Mouse (Mus musculus) layer of hippocampus, postnatal 36 days (tissue): Measurements from ENCODE around the gene Zfp655. TPM values are rescaled to one million over a fixed set of nuclear protein-coding genes. Genes with fewer than 3 reads are reported as not detected.
"Not testable (repeated sequence)": the region's sequence is repeated elsewhere in the genome, so short reads cannot be mapped to it uniquely, and the experiment has no call there.

Source experiments
- DNase-seq, 2 experiments: peaks; one replicate each; pipeline ENCODE4 v3.0.0; 2022
- total RNA-seq, 2 experiments: library from RNA; stranded (reverse); gene quantifications; 2 replicates each; pipeline ENCODE4 v1.2.3; 2021

Zfp655 gene
- 10 to 100 TPM; 24.4 to 27.4 TPM for total RNA-seq

DNA sequence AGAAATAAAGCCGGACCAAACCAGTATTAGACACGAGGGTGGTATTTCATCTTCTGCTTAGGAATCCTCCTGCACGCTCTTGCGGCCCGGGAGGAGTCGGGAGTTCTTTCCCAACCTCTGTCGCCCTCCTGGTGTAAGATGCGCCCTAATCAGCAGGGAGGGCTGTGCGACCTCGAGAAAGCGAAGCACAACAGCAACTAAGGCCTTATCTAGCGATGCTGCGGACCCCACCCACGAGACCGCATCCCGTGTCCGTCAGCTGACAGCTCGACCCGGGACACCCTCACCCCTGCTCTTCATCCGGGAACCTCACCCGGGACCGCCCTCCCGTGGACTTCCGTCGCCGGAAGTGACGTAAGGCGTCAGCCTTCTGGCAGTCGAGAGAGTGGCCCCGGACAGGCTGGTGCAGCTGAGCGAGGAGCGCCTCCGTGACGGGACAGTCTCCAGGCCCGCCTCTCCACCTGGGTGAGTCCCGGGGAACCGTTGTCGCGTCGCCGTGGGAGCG is at the start of gene Zfp655:
Gene Zfp655 (plus strand): TSS at position 349 of the 505 bp plus-strand sequence.
- DNase-seq = peak; percentile 98

GRCm38 (mm10) chr5:145185244-145185643 is 46.3 kb upstream of the Zfp655 start:
- no peak for DNase-seq

DNA sequence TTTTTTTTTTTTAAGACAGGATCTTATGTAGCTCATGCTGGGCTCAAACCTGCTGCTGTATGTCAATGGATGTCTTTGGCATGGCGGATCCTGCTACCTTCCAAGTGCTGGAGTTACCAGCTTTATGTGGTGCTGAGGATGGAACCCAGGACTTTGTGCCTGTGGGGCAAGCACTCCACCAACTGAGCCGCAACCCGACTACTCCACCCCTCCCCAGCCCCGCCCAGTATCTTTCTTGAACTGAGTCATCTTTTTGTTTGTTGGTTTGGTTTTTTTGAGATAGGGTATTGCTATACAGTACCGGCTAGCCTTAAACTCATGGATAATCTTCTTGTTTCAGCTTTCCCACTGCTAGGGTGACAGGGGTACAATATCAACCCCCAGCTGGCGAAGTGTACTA is 42.1 kb upstream of the Zfp655 start:
- no peak for DNase-seq

DNA sequence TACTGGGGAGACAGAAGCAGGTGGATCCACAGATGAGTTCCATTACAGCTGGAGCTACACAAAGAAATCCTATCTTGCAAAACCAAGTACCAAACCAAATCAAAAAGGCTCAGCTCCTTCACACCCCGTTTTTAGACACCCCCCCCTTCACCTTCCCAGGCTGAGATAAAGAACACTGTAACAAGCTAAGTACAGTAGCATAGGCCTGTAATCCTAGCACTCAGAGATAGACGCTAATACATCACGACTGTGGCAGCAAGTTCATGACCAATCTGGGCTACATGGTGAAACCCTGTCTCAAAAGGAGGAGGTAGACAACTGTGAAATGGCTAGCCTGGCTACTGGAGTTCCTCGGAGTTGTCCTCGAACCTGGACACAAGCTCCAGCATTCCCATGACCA is 41.1 kb upstream of the Zfp655 start:
- no peak for DNase-seq

DNA sequence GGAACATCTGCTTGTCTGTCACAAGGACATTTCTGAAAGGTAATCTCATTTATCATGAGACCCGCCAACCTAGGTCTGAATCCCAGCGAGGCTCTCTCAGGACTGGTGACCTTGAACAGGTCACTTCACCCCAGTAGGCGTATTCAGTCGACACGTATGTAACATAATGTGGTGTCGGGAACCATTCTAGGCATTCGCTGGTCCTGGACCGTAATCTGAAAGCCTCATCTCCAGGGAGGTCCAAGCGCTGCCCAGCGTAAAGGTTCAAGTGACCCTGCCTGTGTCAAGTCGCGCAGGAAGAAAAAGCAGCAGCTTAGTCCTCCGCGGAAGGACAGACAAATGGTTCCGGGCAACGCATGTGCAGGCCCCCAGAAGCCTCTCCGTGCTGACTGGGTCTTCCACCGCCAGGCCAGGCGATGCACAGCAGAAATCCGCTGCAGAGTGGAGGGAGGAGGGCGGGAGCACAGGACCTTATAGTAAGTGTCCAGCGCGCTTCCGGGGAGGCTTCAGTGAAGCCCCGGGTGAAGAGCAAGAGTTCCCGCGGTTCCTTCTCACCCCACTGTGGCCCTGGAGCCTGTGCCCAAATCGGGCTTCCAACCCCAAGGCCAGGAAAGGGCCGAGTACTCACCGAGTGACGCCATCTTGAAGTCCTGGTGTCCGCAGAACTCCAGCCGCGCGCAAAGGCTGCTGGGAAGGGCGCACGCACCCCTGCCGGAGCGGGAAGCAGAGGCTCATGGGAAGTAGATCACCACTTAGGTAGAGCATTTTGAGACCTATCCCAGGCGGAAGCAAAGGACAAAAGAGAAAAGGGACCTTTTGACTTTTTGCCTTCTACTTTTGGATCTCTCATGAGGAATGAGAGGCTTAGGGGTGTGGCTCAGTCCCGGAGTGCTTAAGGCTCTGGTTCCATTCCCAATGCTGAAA is 40.4 kb upstream of the Zfp655 start:
- DNase-seq = peak; percentile 89 to 91

DNA sequence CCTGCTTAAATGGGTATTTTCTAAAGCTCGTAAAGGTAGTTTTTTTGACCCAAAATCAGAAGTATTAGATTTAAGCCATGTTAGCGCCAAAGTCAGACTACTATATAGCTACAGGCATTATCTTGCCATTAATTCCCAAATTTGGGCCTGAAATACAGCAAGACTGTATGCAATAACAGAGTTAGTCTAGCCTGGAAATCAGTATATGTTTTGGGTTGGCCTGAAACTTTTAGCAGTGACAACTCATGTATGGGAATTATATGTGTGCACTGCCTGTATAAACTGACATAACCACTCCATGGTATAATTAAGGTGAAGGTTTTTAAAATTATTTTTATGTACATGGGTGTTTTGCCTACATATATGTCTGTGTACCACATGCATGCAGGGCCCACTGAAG is 39.6 kb upstream of the Zfp655 start, which contains the start of gene Atp5j2:
Gene Atp5j2 (minus strand): TSS at position 101 of the 400 bp plus-strand sequence.
- no peak for DNase-seq

GRCm38 (mm10) chr5:145200387-145200786 is 31.1 kb upstream of the Zfp655 start:
- no peak for DNase-seq

DNA sequence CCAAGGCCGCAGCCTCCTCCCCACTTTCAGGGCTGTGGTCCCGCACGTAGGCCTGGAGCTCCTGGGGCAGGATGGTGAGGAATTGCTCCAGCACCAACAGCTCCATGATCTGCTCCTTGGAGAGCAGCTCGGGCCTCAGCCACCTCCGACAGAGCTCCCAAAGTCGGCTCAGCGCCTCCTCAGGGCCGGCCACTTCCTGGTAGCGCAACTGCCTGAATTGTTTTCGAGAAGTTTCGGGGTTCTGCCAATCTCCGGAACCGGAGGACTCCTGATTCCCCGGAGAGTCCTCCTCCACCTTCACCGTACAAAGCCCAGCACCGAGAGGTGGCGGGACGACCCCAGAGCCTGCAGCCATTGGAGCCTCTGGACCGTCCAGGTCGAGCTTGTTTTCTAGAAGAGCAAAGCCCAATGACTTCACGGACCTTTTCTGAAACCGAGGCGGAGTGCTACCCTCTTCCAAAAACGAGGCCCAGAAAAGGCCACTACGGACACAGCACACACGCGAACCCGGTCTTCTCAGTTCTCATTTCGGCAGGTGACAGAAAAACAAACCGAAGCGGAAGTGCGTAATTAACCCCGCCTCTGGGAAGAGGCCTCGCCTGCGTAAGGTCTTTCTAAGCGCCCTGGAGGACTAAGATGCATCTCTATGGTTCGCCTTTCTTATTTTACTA is 30.1 kb upstream of the Zfp655 start, which contains the start of gene Zkscan14:
Gene Zkscan14 (minus strand): TSS at position 548 of the 671 bp plus-strand sequence.
- peak; percentile 69 to 76 for DNase-seq

DNA sequence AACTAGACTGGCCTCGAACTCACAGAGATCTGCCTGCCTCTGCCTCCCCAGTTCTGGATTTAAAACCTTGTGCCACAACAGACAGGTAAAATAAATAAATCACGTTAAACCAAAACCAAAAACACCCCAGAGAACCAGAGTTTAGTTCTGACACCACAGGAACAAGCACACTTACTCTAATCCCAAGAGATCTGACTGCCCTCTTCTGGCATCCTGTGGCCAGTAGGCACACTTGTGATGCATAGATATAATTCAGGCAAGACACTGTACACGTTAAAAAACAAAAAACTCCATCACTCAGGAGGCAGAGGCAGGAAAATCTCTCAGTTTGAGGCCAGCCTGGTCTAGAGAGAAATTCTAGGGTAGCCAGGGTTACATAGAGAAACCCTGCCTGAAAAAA is 29.1 kb upstream of the Zfp655 start:
- DNase-seq = no peak

DNA sequence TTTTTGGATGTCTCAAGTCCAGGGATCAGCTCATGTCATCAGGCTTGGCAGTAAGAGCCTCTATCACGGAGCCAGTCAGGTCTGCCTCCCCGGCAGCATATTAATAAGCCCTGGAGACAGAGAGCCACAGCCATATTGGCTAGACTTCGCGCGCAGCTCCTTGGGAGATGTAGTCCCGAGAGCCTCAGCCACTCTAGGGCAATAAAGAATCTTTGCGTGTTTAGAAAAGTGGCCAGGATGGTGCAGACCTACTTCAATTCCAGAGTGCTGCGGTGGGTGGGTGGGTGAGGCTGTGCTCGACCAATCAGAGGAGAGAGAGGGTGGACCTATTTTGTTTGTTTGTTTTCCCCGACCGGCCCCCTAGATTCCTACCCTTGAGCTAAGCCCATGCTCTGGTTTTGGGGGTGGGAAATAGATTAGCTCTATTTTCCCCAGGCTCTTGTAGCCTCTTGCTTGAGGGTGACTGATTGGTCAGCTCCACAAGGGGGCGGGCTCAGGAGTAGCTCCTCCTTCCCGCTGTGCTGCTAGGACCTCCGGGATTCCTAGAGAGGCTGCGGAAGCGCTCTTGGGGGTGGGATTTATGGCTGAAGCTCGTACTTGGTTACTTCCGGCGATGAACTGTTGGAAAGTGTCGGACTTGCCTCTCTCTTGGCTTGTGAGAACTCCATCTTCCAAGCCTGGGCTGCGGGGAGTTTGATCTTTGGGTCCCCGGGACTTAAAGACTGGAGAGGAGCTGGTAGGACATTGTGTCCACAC is 27.4 kb upstream of the Zfp655 start, which contains the start of gene Zkscan5:
Gene Zkscan5 (plus strand): TSS at position 627 of the 756 bp plus-strand sequence.
- peak; percentile 97 for DNase-seq

DNA sequence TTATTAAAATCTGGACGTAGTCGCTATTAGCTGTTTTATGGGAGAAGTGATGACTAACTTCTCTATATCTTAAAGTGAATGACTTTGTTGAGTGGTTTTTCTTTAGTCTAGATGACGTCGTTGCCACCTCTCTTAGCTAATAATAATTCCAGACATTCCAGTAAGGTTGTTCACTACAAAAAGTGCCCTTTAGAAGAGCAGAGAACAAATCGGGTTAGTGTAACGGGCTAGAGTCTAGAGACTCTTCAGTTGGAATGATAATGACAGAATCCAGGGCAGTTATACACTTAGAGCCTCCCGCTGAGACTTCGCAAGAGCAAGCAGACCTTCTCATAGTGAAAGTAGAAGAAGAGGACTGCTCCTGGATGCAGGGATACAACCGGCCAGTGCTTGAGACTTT is 26.5 kb upstream of the Zfp655 start:
- no peak for DNase-seq

- DNase-seq = no peak
Observed at GRCm38 (mm10) chr5:145207385-145207784, 24.1 kb upstream of the Zfp655 start.

- no peak for DNase-seq
Observed at GRCm38 (mm10) chr5:145207954-145208353, 23.6 kb upstream of the Zfp655 start.

DNA sequence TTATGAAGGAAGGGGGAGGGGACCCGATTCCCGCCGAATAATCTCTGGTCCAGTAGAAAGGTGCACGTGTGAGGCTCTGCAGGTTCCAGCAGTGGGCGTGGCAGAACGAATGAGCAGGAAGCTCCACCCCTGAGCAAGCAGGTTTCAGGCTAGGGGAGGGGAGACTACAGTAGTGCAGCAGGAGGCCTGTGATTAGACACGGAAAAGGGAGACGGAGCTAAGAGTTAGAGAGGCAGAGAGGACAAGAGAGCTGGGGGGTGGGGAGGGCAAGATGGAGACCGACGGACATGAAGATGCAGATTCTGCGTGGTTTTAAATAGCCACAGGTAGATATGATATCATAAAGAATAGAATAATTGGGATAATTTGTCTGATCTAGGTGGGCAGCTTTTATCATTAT is 23.1 kb upstream of the Zfp655 start:
- DNase-seq = not testable (repeated sequence)

- DNase-seq = no peak
Observed at GRCm38 (mm10) chr5:145211340-145211739, 20.2 kb upstream of the Zfp655 start.

DNA sequence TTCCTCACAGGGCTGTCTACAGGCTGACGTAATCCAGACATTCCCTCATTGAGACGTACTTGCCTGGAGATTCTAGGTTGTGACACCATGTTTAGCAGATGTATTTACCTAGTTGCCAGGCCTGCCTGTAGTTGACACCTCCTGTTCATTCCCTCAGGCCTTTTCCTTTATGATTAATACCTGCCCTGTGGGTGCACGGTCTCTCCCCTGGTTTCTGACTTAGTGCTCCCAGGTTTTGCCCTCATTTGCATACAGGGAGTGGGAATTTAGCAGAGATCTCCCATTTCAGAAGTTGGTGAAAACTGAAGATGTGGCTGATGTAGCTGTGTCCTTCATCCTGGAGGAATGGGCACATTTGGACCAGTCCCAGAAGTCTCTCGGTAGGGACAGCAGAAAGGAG is 19.3 kb upstream of the Zfp655 start:
- no peak for DNase-seq

DNA sequence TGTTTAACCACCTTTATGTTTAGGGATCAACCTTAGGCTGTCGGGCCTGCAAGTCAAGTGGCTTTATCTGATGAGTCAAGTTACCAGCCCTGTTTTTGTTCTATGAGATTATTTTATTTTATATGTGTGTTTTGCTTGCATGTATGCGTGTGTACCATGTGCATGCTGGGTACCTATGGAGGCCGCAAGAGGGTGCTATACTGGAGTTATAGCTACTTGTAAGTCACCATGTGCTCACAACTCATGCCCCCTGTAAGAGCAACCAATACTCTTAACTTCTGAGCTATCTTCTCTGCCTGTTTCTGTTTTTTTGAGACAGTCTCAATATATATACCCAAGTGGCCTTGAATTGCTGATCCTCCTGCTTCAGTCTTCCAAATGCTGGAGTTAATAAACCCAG is 18.0 kb upstream of the Zfp655 start:
- DNase-seq = no peak

DNA sequence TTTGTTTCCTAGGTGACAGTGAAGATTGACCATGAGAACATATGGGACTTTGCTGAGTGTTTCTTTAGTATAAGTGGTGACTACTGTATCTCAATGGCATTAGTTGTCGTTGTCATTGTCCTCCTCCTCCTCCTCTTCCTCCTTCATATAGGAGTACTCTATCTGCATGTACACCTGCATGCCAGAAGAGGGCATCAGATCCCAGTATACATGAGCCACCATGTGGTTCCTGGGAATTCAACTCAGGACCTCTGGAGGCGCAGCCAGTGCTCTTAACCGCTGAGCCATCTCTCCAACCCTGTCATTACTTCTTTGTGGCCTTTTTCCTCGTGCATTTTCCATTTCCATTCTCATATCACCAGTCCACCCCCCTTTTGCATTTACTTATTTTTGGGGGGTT is 16.8 kb upstream of the Zfp655 start:
- DNase-seq = no peak

DNA sequence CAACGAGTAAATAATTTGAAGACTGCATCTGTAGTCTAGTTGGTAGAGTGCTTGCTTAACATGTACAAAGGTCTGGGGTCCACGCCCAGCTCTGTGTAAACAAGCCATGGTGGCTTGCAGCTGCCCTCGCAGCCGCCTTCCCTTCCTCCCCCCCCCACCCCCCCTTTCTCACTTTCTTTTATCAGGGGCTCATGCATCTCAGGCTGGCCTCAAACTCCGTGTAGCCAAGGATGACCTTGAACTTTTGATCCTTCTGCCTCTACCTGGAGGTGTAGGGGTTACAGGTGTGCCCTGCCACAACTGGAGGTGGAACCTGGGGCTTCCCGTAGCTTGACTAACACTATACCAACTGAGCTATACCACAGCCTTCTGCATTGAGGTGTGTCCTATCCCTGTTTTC is 13.8 kb upstream of the Zfp655 start:
- DNase-seq = no peak

DNA sequence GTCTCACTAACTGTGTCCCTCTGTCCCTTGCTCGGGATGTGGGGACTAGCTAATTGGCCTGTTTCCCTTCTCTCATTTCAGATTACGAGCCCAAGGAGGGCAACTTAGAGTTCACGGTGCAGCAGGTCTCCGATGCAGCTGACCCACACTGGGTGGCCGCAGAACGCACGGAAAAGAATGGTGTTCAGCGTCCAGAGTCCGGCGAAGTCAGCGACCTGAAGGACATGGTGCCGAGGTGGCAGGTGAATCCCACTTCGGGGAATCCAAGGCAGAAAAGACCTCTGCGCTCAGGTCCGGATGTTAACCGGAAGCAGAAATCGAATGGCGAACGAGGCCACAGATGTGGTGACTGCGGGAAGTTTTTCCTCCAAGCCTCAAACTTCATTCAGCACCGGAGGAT is 13.3 kb upstream of the Zfp655 start:
- no peak for DNase-seq

GRCm38 (mm10) chr5:145218671-145219070 is 12.8 kb upstream of the Zfp655 start:
- DNase-seq = no peak

- no peak for DNase-seq
Observed at GRCm38 (mm10) chr5:145219981-145220380, 11.5 kb upstream of the Zfp655 start.

- no peak for DNase-seq
Observed at GRCm38 (mm10) chr5:145222840-145223239, 8.7 kb upstream of the Zfp655 start.
